Mouse (Mus musculus) G1E (cell line): ENCODE measurements around the gene Dock8.

Experiments used
- CTCF ChIP-seq: IDR thresholded peaks from 2 replicates; pipeline ENCODE4 v1.5.1; 2012; ENCODE audit warnings: low read depth, low read length, inconsistent platforms, mixed read lengths
- GATA1 ChIP-seq: IDR thresholded peaks from 2 replicates; pipeline ENCODE4 v1.6.1; 2012; ENCODE audit warnings: borderline replicate concordance, low read length, inconsistent platforms, mixed read lengths
- GATA2 ChIP-seq: IDR thresholded peaks from 2 replicates; pipeline ENCODE4 v1.6.1; 2012; ENCODE audit warnings: low read depth, low read length, inconsistent platforms, borderline replicate concordance
- POLR2AphosphoS5 ChIP-seq: IDR thresholded peaks from 2 replicates; pipeline ENCODE4 v1.6.1; 2012; ENCODE audit warnings: low read depth, low read length, inconsistent platforms; ENCODE audit not compliant: insufficient replicate concordance
- TAL1 ChIP-seq: conservative IDR thresholded peaks from 2 replicates; pipeline ENCODE4 v1.6.1; 2012; ENCODE audit warnings: low read depth, low read length, inconsistent platforms, mixed read lengths

DNA sequence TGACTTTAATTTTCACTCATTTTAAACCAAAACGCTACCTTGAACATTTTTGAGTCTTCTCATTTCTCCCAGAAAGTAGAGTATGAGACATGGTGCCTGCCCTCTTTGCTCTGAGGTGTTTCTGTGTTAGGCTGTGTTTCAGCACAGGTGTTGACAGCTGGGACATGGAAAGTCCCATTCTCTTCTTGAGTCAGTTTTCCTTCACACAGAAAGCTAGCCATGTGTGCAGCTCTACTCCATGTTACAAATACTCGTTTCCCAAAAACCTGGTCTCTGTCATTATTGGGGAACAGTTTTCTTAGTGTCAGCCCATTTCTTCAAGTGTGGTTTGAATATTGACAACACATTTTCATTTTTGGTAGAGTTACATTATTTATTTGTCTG lies 63.5 kb downstream of the Dock8 start:
- no peak for TF ChIP-seq CTCF
- no peak for TF ChIP-seq TAL1
- TF ChIP-seq GATA1: no peak
- TF ChIP-seq POLR2AphosphoS5: no peak
- TF ChIP-seq GATA2: no peak
